Mouse (Mus musculus) layer of hippocampus, postnatal 10 days (tissue): Measurements from ENCODE around the gene Akap13. TPM values are rescaled to one million over a fixed set of nuclear protein-coding genes. Genes with fewer than 3 reads are reported as not detected.
"Not testable (repeated sequence)": the region's sequence is repeated elsewhere in the genome, so short reads cannot be mapped to it uniquely, and the experiment has no call there.

Experiments used
- DNase-seq, 2 experiments: peaks; one replicate each; pipeline ENCODE4 v3.0.0; 2021; ENCODE audit warnings: low spot score in 2 of 2
- microRNA-seq, 2 experiments: library from miRNA; unstranded; fragments of <30 nt; microRNA quantifications; one replicate each; pipeline ENCODE4 v1.2.0; 2021
- total RNA-seq, 2 experiments: library from RNA; stranded (reverse); gene quantifications; 2 replicates each; pipeline ENCODE4 v1.2.3; 2021

Akap13 gene
- total RNA-seq, 2 experiments from 2014 or later = 53.5 to 57.1 TPM

DNA sequence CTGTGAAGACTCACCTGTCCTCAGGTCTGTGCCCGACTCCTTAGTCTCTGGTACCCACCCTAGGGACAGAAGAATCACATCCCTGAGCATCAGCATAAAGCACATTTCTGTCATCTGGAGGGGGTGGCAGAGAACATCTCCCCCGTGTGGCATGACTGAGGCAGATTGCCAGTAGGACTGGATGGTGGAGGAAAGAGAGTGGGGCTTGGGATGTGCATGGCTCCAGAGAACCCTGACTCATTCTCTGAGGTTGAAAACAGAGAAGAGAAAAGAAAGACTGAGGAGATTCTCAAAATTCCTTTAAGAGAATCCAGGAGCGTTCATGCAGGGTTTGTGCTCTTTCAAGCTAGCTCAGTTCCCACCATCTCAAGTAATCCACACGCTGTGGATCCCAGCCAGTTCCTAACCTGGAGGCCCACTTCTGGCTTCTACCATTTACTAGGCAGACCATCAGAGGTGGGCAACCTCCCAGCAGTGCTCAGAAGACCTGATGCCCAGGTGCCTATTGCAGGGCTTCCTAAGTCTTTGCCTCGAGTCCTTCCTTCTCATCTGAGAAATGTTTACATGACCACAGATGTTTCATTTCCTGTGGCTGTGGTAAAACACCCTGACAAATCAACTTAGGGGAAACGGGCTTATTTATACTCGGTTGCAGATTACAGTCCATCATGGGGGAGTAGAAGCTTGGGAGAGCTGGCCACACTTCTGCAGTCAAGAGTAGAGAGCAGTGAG, 332.9 kb downstream of the Akap13 start:
- DNase-seq = not testable (repeated sequence)

DNA sequence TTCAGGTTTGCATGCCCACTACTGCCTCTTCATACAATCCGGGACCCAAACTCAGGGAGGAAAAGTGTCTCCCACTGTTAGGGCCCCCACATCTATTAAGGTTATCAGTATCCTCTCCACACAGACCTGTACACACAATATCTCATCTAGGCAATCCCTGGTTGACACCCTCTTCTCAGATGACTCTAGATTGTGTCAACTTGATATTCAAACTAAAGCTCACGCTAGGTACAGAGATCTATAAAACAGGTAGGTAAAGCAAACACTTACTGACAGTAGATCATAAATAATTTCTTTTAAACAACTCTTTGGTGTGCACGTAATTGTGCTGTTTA, 333.4 kb downstream of the Akap13 start:
- DNase-seq = not testable (repeated sequence)

DNA sequence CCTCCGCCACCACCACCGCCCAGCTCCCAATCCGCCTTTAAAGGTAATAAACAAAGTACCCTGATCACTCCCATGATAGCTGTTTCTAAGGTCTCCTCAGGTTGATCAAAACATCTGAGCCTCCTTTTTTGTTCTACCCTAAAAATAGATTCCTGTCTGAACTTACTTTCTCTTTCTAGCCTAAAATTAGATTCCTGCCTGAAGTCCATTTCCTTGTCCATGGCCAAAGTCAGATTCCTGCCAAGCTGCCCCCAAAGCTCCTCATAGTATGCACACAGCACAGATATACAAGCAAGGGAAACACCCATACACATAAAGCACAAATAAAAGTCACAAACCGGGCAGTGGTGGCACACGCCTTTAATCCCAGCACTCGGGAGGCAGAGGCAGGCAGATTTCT, 334.4 kb downstream of the Akap13 start:
- DNase-seq = no peak

DNA sequence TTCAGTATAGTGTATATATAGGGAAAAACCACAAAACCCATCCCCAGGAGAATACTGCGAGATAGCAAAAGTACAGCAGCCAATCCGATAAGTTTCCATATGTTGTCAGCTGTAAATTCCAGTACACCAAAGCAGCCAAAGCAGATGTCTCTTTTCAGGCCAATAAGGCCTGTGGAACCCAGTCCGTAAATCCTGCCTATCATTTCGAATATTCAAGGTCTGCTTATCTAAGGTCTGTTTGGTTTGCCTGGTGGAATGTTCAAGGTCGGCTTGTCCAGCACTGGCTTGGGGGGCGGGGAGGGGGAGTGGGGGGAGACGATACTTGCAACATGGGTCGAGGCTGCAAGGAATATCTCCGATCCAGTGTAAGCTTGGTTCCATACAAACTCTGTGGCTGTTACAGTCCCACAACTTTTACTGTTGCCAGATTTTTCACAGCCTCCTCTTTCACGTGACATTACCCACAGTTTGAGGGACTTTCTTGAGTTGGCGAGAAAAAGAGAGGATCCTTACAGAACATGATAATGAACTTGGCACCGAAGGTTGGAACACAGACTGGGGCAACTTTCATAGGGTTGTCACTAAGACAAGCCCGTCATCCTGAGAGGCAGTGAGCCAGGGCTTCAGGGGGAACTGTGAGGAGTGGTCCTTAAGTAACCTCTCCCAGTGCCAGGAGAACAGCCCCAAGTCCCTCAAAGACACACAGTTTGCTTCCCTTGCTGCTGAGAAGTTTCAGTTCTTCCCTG, 335.9 kb downstream of the Akap13 start:
- not testable (repeated sequence) for DNase-seq

DNA sequence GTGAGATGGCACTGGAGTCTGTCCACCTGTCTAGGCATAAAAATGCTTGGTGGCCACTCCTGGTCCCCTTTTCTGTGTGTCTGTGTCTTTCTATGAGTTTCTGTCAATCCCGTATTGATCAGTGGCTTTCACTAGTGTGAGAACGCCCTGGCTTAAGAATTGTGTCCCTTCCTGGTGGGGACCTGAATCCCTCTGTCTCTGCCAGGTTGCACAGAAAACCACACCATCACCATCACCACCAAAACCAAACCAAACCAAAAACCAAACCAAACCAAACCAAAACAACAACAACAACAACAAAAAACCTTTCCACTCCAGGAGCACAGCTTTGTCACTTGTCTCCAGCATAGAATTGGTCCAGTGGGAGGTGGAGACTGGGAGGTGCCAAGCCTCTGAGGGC, 337.8 kb downstream of the Akap13 start:
- no peak for DNase-seq

DNA sequence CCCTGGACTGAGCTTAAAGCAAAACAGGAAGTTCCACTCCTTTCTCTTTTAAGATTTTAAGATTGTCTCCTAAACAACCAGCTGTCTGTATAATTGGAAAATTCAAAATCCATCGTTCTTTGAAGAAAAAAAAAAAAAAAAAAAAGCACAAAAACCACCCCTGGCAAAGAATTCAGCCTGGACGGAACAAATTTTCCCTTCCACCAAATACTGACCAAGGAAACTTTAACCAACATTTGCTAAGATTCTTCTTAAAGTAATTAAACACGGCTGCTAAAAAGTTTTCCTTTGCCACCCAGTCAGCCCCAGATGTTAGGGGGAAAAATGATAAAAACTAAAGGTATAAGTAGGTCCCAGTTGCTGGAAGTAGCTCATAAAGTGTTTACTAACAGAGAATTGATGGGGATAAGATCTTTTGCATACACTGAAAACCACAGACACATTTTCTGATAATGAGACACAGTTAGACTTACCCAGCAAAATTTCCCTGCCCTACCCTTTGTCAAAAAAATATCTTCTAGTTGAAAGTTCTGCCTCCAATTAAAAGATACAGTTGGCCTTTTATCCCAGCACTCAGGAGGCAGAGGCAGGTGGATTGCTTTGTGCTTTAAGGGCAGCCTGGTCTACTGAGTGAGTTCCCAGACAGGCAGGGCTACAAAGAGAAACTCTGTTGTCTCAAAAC, 338.5 kb downstream of the Akap13 start:
- no peak for DNase-seq

DNA sequence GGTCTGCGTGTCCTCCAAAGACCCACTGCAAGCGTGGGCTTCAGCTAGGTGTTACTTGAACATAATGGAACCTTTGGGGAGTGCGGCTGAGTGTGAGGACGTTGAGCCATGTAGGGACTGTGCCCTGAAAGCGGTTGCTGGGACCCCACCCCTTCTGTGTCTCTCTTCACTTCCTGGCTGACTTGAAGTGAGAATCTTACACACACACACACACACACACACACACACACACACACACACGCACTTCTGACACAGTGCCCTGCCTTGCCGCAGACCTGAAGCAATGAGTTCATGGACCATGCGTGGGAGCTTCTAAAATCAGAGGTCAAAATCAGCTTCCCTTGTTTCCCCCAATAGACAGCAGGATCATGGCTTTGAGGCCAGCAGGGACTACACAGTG, 339.8 kb downstream of the Akap13 start:
- no peak for DNase-seq

DNA sequence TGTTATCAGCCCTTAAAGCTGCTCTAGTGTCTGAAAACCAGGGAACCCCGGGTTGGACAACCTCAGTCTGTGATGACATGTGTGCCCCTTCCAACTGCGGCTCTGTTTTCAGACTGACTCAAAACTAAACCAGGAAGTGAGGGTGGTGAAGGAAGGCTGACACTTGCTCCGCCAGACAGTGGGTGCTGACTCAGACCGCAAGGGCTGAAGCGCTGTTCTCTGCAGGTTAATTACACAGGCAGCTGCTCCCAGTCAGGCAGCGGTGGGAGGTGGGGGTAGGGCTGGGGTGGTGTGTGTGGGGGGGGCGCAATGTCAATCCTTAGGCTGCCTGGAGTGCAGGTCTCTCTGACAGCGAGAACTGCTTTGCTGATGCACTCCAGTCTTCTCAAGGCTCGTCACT, 341.1 kb downstream of the Akap13 start:
- no peak for DNase-seq

DNA sequence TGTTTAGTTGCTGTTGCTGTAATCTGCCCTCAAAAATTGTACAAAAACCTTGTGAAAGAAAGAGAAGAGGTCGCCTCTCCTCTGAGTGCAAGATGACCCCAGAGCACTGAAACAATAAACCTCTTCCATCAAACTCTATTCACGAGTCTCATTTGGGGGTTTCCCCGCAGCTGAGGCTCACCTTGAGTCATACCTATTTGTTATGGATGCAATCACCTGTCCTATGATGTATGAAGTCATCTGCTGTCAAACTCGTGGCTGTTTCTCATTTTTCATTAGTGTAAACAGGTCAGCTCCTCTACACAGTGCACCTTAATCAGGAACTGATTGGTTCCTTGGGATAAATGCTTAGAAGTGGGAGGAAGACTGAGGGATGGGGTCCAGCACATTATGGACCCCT, 345.2 kb downstream of the Akap13 start:
- no peak for DNase-seq

DNA sequence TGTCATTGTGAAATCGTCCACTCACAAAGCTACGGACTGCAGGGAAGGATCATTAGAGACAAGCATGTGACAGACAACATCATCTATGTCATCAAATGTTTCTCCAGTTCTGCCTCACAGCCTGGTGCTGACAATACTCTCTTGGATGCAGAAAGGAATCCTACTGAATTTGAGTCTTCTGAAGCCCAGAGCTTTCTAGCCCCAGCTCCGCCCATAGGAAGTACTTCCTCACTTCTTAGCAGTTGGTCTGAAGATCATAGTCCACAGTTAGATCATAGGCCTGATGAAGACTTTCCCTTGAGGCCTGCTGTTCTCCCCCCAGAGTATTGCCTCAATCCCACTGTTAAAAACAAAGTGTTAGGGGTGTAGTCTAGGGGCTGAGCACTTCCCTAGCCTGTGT, 345.7 kb downstream of the Akap13 start:
- no peak for DNase-seq

DNA sequence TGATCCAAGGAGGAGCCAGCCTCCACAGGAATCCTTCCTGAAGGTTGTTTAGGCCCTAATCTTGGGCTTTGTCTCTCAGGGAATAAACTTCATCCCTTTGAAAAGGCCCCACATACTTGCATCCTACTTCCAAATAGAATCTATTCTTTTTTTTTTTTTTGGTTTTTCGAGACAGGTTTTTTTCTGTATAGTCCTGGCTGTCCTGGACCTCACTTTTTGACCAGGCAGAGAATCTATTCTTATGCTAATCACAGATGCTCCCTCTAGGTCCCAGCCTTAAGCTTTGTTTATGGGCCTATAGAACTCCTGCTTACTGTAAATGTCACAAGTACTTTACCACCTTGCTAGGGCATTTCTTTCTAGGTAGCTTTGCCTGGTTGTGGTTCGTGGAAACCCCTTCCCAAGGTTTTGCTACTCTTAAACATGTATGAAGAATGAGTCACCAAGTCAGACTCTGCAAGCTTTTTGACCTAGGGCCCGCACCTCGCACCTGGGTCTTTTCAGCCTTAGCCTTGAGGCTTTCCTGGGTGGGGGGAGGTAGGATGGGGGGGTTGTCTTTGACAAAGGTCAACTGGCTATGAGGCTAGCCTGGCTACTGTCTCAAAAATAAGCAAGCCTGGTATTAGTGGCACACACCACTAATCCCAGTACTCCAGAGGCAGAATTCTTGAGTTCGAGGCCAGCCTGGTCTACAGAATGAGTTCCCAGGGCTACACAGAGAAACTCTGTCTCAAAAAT, 346.5 kb downstream of the Akap13 start:
- DNase-seq = no peak

DNA sequence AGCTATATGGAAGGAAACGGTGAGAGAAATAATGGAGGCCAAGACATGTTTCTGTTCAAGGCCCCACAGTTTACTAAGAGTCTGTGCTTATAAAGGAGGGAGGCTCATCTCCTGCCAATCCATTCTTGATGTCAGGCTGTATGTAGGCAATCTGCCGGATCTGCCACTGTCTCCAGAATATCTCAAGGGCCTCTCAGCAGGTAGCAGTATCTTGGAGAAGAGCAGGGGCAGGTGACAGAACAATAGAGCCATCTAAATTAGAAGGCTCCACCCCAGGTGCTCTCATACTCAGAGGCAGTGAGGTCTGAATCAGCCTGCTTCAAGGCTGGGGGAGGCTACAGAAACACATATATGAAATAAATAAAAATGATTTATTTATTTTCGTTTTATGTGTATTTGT, 347.6 kb downstream of the Akap13 start:
- no peak for DNase-seq

Small RNA genes within 50 kb of the gene (microRNA-seq; reads per million reads assigned to microRNA genes)
- gene Gm23251 = 0 reads per million in 2 experiments

Other genes with a start within 250 kb of the Akap13 start
- 100 to 1,000 TPM; 230 to 237 TPM for gene Sv2b, start 146.3 kb upstream of the Akap13 start, total RNA-seq